Mouse (Mus musculus) adrenal gland, postnatal 4 days (tissue): ENCODE data around the gene Myom1. TPM values are rescaled to one million over a fixed set of nuclear protein-coding genes. Genes with fewer than 3 reads are reported as not detected.

Experiments used
- DNase-seq, 2 experiments: peaks; one replicate each; pipeline ENCODE4 v3.0.0; 2021 to 2022; ENCODE audit warnings: low spot score in 2 of 2, mixed read lengths in 2 of 2
- total RNA-seq, 2 experiments: library from RNA; stranded (reverse); gene quantifications; 2 replicates each; pipeline ENCODE4 v1.2.3; 2021

Myom1 gene
- total RNA-seq, 2 experiments from 2014 or later: 16.5 to 34.7 TPM

DNA sequence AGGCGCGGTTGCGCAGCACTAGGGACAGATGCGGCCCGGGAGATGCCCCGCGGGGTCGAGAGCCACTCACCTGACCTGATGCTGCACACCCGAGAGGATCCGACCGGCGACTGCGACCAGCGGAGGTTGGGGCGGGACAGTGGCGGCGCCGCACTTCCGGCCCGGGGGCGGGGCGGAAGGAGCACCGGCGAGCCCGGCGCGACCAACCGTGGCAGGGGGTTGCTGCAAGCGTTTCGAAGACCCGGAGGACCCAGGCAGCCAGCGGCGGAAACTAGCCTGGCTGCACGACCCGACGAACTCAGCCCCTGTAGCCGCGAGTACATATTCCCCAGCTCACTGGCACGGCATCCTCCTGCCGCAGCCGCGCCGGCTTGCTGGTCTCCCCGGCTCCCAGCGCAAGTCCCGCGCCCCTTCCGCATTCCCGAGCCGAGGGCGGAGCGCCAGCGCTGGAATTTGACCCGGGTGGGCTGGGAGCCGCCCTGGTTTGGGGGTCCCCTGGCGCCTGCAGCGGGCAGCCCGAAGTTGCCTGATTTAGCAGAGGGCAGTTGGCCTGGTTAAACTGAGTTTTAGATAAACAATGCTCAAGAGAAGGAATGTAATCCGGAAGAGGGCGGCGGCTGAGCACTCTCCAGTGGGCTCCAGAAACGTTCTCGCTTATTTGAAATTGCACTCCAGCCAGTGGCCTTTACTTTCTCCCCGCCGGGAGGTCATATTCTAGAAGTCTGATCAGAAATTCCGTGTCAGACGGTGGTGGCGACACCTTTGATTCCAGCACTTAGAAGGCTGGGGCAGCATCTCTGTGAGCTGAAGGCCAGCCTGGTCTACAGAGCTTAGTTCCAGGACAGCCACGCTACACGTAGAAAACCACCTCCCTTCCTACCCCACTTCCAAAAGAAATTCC, 11.8 kb upstream of the Myom1 start:
- peak; percentile 69 to 73 for DNase-seq

DNA sequence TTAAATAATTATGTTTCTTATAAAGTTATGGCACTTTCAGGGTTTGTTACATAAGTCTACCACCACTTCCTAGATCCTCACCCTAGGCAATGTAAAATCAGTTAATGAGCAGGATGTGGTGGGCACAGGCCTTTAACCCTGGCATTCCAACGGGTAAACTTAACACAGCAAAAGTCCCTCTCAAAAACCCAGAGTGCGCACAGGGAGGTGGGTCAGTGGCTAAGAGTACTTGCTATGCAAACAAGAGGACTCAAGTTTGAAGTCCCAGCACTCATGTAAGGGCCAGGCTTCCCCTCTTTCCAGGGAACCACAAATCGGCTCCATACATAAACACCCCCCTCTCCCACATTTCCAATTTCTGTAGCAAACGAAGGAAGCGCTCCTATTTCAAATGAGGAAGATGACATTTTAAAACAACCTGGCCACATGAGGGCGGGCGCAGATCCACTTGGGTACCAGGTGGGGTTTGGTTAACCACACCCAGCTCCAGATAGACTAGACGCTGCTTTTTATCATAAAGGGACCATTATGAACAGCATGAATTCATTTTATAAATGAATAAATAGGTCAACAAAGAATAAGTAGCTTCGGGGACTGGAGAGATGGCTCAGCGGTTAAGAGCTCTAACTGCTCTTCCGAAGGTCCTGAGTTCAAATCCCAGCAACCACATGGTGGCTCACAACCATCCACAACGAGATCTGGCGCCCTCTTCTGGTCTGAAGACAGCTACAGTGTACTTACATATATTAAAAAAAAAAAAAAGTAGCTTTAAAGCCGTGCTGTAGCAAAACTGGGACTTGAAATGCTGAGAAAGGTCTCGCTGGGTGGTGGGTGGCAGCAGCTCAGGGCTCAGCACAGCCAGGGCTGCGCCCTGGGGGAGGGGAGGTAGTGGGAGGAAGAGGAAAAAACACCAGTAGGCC, 10.5 kb upstream of the Myom1 start:
- DNase-seq: no peak

DNA sequence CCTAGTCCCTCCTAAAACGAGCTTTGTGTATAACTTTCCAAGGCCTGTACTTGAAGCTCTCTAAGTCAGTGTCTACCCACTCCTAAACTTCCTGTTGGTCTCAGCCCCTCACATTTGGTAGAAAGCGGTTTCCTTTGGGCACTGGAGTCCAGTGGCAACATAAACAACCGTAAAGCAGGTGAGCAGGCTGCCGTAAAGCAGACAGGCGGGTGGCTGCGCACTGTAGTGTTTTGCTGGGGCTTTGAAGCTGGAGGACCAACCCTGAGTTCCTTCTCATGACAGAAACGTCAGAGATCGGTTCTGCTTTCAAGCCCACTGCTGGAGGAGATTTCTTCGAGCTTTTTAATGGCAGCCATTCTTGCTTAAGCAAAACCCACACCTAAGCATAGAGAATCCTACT, 9.8 kb upstream of the Myom1 start:
- DNase-seq: no peak

DNA sequence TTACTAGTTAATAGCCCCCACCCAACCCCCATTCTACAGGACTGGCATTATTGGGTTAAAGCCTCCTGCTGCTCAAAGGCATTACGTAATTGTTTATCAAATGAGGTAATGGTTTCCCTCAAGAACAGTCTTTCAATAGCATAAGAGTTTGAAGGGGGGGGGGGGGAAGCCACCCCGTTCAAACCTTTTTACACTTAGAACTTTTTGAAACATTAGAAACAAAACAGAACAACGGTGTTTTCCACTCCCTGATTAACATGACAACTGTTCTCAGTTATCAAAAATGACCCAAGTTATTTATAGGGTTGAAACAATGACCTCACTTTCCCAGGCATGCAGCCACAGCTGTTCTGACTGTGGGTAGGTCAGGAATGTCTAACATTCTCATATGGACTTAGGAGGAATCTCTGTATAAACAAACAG, 9.0 kb upstream of the Myom1 start:
- no peak for DNase-seq

DNA sequence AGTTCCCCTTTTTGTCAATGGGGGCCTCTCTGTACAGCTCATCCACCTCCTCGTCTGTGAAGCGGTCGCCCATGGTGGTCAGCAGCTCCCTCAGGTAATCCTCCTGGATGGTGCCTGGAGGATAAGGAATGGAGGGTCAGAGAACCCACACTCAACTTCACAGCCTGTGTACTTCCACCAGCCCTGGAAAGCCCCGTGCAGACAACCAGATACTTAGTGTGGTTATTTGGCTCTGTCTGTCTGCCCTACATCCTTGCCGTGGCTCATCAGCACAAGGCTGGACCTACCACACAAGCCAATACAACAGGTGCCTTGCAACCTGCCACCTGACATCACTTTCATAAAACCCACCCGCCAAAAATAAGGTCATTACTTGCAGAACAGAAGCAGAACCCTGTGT, 7.8 kb upstream of the Myom1 start:
- DNase-seq: no peak

DNA sequence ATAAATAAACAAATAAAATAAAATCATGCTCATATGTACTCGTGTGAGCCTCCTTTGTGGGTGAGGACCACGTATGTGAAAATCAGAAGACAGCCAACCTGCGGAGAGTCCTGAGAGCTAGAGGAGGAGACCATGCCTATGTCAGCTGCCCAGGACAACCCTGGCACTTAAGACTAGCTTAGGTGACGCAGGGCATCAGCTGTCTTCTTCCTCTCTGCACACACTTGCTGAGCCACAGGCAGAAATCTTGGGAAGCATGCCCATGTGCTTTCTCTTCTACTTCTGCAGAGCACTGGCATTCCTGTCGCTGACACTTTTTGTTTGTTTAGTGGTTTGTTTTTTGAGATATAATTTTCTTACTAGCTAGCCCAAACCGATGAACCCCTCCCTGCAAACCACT, 6.9 kb upstream of the Myom1 start:
- DNase-seq: no peak

DNA sequence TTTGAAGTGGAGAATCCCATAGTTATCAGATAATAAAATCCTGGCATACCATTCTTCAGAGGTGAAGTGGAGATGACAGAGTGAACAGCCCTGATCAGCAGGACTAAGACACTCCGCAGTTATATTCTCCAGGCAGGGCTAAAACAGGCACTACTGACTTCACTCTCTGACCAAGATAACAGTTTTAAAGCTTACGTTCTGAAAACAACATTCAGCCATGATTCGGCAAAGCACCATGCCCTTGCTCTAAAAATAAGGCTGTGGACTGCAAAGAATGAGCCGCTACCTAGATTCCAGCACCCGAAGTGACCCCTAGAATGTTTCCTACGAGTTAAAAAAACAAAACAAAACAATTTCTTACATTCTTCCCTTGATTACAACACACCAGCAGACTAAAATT, 4.6 kb upstream of the Myom1 start:
- no peak for DNase-seq

DNA sequence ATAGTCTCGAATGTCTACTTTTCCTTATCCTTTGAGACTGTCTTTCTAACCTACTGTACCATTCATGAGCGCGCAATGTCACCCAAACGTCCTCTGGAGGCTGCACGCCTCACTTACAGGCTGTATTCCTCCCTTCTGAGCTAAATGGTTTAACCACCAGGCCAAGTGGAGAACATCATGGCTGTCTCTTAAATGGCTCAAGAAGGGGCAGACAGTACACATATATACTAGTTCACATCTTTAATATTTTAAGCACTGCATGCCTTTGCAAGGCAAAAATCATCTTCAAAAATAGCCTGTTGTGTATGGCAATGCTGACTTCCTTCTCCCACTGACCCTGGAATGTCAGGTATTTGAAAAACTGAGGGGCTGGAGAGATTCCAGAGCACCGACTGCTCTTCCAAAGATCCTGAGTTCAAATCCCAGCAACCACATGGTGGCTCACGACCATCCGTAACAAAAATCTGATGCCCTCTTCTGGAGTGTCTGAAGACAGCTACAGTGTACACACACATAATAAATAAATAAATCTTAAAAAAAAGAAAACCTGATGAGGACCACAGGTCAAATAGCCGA, 3.9 kb upstream of the Myom1 start:
- no peak for DNase-seq

- DNase-seq: no peak
Observed at GRCm38 (mm10) chr17:70999187-70999586, 3.2 kb upstream of the Myom1 start.

- DNase-seq: no peak
Observed at GRCm38 (mm10) chr17:71000255-71000654, 2.2 kb upstream of the Myom1 start.

GRCm38 (mm10) chr17:71001067-71001466, 1.4 kb upstream of the Myom1 start:
- DNase-seq: no peak

- peak; percentile 37 to 39 for DNase-seq
Observed at GRCm38 (mm10) chr17:71001699-71002080, 743 bp upstream of the Myom1 start.

DNA sequence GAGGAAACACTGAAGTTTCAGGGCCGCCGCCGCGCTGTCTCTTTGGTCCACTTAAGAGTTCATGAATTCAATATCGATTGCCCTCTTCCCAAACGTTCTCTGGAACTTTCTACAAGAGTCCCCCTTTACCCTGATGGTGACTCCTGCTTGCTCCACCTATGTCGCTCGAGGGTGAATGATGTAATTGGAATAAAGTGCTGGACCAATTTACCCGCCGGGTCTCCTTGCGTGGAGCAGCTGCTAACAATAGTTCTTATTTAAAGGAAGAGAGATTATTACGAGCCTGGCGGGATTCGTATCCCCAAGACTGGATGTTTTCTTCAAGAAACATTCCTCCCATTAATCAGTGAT, 286 bp downstream of the Myom1 start, which contains the start of gene Myl12a:
Myl12a (minus strand) TSS at position 135 of the 351 bp plus-strand sequence.
- DNase-seq: no peak

DNA sequence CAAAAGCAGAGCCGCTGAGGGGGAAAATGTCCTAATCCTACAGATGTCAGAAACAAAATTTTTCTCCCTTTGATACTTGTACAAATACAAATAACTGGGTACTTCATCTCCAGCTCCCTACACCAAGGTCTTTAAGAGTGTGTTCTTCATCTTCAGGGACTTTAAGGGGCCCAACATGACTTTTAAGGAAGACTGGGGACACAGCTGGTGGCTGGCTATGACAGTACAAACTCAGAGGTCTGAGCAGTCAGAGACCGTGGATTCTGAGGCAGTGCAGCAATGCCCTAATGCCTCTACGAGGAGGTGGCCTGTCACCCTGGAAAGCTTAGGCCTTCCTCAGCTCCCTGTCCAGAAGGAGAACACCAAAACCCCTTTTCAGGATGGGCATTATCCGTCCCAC, 679 bp downstream of the Myom1 start:
- DNase-seq: no peak

DNA sequence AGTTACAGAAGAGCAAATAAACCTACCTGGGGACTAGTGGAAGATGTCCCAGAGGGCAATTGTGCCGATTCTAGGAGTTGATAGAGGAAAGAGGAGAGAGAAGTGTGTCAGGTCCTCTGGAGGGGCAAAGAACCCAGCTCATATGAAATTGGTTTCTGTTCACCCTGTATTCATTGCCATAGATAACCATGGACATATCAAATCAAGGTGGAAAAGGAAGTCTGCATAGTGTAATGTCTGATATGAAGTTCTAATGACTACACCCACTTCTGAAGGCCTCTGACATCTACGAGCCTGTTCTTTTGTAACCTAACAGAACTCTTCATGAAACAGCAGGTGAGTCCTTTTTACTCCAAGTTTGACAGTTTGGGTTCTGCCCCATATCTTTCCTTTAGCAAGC, 1.3 kb downstream of the Myom1 start:
- no peak for DNase-seq

- DNase-seq: no peak
Observed at GRCm38 (mm10) chr17:71004186-71004960, 1.9 kb downstream of the Myom1 start.

GRCm38 (mm10) chr17:71006976-71007375, 4.5 kb downstream of the Myom1 start:
- no peak for DNase-seq

- DNase-seq: no peak
Observed at GRCm38 (mm10) chr17:71008676-71009075, 6.2 kb downstream of the Myom1 start.

DNA sequence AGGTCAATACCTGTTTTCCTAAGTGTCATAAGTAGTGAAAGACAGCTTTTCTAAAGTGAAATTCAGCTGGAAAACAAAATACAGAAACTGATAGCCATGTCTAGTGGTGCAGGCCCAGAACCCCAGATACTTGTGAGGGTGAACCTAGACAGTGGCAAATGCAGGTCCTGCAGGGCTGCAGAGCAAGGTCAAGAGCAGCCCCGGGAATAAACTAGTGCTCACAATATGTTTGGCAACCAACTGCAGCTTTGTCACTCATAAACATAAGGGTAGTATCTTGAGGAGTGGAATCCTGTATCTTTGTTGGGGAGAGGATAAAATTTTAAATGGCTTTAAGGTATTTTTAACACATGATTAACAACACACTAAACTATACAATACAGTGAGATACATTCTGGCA, 7.3 kb downstream of the Myom1 start:
- DNase-seq: no peak

DNA sequence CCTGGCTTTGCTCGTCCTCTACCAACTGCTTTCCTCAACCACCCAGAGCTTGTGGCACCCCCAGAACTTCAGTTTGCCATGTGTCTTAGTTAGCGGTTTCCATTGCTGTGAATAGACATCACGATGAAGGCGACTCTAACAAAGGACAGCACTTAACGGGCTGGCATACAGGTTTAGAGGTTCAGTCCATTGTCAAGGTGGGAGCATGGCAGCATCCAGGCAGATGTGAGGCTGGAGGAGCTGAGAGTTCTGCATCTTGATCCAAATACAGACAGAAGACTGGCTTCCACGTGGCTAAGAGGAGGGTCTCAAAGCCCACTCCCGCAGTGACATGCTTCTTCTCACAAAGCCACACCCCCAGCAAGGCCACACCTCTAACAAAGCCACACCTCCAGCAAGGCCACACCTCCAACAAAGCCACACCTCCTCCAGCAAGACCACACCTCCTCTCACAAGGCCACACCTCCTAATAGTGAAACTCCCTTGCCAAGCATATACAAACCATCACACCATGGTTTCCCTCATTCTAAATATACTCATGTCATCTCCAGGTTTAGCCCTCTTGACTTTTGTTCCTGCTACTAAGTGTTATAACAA, 8.3 kb downstream of the Myom1 start:
- no peak for DNase-seq
